Mouse (Mus musculus): ENCODE results near the gene R3hdm2.

R3hdm2 gene

GRCm38 (mm10) chr10:127353909-127354895 lies 25.9 kb upstream of the R3hdm2 start, which contains the start of gene Inhbe:
Inhbe (minus strand) TSS chr10:127354411.
- peak; percentile 77 for DNase-seq (ENCODE audit: low spot score)

DNA sequence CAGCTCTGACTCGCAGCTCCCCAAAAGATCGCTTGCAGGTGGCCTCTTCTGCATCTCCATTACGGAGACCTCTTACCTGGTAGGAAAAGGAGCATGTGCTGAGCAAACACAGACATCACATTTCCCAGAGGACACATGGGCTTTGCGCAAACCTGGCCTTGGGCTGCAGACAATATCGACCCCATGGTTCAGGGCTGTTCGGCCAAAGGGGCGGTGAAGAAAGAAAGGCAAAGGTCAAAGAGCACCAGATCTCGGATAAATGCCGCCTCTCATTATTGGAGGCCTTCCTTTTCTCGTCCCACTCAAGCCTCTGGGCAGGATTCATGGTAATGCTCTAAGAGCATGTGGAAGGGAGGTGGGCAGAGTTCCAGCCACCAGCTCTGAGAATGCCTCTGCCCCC lies 24.8 kb upstream of the R3hdm2 start:
- no peak for DNase-seq (ENCODE audit: low spot score)

DNA sequence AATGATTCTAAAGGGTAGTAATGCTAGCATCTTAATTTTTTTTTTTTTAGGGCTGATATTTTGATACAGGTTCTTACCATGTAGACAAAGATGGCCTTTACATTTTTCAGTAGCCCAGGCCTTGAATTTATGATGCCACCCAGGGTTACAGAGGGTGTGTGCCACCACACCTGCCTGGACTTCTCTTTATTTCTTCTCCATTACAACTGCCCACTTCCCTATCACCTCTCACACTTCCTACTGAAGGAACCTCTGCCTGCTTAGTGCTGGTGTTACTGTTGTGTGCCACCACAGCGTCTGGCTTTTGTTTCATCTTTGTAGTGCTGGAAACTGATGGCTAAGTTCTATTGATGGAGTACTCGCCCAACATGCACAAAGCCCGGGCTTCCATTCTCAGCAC lies 19.4 kb upstream of the R3hdm2 start:
- no peak for DNase-seq (ENCODE audit: low spot score)

DNA sequence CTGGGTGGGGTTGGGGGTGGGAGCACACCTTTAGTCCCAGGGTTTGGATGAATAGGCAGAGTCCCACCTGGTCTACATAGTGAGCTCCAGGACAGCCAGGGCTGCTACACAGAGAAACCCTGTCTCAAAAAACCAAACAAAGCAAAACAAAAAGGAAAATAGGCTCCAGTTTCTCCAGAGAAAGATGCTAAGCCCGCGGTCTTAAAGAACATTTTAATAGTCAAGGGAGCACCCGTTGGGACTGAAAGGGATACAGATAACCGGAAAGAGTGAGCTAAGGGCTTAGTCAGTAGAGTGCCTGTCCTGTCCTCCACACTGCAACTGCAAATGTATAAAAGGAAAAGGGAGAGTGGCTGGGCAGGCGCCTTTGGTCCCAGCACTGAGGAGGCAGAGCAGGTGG lies 13.0 kb upstream of the R3hdm2 start:
- DNase-seq (ENCODE audit: low spot score): no peak

DNA sequence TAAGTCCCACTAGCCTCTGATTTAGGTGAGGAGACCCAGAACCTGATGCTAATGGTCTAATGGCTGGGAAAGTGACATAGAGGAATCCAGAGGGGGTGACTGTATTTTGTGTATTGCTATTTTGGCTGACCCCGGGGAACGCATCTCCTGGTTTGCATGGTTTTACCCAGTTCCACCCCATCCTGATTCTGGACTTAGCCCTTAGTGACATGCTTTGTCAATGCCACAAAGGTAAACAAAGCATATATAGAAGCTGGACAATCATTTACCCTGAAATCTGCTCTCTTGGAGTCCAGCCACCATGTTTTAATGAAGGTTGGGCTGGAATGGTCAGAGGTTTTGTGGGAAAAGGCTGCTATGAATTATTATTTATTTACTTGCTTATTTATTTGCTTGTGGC lies 11.9 kb upstream of the R3hdm2 start:
- DNase-seq (ENCODE audit: low spot score): no peak

GRCm38 (mm10) chr10:127369834-127370820 lies 10.0 kb upstream of the R3hdm2 start, which contains the start of gene Inhbc:
Inhbc (minus strand) TSS chr10:127370431.
- DNase-seq (ENCODE audit: low spot score): no peak

DNA sequence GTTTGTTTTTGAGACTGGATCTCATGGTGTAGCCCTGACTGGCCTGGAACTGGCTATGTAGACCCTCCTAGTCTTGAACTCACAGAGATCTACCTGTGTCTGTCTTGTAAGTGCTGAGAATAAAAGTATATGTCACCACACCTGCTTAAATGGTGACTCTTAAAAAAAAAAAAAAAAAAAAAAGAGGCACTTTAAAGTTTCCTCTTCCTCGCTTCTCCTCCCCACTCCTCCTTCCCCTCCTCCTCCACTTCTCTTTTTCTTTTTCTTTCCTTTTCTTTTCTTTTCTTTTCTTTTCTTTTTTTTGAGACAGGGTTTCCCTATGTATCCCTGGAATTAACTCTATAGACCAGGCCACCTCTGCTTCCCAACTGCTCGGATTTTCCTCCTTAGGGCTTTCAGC lies 9.1 kb upstream of the R3hdm2 start:
- DNase-seq (ENCODE audit: low spot score): no peak

DNA sequence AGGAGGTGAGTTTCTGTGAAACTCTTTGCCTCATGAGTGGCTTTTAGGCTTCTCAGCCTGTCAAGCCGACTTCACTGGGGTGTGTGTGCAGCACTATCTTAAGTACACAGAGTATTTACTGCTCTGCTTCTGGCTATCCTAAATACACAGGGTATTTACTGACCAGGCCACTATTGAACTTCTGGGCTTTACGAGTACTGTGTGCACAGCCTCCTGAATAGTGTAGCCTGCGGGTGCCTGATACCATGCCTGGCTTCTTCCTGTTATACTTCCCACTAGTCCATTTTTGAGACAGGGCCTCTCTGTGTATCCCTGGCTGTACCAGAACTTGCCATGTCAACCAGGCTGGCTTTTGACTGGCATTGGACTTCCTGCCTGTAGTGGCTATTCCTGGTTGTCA lies 2.4 kb upstream of the R3hdm2 start:
- DNase-seq (ENCODE audit: low spot score): no peak

GRCm38 (mm10) chr10:127379654-127380053 lies 473 bp upstream of the R3hdm2 start:
- no peak for DNase-seq (ENCODE audit: low spot score)

GRCm38 (mm10) chr10:127380767-127381742 lies 928 bp downstream of the R3hdm2 start:
- no peak for DNase-seq (ENCODE audit: low spot score)

GRCm38 (mm10) chr10:127381743-127382134 lies 1.6 kb downstream of the R3hdm2 start:
- DNase-seq (ENCODE audit: low spot score): no peak

DNA sequence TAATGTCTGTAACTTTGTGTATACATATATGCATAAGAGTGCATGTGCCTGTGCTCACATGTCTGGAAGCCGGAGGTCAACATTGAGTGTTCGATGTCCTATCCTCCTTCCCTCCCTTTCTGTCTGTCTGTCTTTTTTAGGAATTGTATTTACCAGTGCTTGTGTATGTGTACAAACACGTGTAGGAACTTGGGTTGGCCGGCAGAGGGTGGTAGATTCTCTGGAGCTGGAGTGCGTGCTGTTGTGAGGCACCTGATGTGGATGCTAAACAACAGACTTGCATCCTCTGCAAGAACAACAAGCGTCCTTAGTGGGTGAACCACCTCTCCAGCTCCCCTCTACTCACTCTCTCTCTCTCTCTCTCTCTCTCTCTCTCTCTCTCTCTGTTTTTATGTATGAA lies 11.6 kb downstream of the R3hdm2 start:
- no peak for DNase-seq (ENCODE audit: low spot score)

GRCm38 (mm10) chr10:127404701-127405100 lies 24.6 kb downstream of the R3hdm2 start:
- DNase-seq (ENCODE audit: low spot score): no peak

GRCm38 (mm10) chr10:127407391-127407790 lies 27.3 kb downstream of the R3hdm2 start:
- DNase-seq (ENCODE audit: low spot score): no peak

GRCm38 (mm10) chr10:127412101-127412500 lies 32.0 kb downstream of the R3hdm2 start:
- no peak for DNase-seq (ENCODE audit: low spot score)

DNA sequence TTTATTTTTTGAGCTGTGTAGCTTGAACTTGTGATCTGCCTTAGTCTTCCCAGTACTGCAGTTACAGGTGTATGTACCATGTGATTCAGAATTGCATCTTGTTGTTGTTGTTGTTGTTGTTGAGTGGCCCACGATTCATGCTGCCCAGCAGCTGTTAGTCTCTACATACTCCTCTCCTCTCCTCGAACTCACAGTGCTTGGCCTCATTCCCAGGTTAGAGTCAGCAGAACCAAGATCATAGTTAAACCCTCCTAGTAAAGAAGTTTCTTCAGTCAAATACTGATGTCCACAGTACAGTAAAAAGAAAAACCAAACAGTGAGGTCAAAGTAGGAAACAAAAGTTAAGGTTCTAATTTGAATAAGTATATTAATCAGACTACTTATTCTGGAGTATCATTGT lies 32.6 kb downstream of the R3hdm2 start:
- DNase-seq (ENCODE audit: low spot score): no peak

DNA sequence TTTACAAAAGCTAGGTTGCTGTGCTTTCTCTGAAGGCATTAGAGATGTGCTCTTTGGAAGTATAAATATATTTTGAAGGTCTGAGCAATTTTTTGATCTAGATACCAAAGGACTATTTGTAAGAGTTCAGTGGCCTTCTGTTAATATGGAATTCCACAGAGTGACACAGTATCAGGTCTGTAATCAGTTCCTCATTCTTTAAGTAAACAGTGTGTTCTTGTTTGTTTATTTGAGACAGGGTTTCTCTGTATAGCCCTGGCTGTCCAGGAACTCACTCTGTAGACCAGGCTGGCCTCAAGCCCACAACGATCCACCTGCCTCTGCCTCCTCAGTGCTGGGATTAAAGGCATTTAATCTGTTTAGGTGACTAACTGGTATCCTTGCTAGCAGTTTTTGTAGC lies 33.5 kb downstream of the R3hdm2 start:
- no peak for DNase-seq (ENCODE audit: low spot score)

DNA sequence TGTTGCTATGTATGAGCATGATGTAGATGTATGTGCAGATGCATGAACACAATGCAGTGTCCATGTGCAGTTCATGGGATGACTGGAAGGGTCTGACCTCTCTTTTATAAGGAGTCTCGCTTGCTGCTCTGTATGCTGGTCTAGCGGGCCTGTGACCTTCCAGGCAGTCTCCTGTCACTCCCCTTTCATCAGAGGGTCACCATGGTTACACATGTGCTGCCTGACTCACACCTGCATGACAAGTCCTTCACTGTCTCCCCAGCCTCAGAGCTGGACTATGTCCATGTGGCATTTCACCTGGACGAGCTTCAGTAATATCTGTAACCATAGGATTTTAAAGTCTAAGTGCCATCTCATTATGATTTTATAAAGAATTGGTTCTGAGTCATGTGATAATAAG lies 34.0 kb downstream of the R3hdm2 start:
- DNase-seq (ENCODE audit: low spot score): no peak

DNA sequence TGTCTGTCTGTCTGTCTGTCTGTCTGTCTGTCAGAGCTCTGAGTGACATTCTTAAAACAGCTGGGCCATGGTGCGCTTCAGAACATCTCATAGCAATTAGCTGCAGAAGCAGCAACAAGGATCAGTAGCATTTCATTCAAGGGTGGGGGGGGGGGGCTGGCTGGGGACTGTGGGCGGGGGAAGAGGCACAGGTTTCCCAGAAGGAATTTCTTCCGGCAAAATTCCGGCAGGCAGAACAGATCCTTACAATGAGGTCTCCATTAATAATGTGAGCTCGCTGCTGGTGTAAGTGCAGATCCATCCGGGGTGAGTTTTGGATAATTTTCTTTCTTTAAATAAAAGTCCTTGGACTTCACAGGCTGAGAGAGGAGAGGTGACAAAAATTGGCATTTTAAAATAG lies 40.0 kb downstream of the R3hdm2 start:
- DNase-seq (ENCODE audit: low spot score): no peak

DNA sequence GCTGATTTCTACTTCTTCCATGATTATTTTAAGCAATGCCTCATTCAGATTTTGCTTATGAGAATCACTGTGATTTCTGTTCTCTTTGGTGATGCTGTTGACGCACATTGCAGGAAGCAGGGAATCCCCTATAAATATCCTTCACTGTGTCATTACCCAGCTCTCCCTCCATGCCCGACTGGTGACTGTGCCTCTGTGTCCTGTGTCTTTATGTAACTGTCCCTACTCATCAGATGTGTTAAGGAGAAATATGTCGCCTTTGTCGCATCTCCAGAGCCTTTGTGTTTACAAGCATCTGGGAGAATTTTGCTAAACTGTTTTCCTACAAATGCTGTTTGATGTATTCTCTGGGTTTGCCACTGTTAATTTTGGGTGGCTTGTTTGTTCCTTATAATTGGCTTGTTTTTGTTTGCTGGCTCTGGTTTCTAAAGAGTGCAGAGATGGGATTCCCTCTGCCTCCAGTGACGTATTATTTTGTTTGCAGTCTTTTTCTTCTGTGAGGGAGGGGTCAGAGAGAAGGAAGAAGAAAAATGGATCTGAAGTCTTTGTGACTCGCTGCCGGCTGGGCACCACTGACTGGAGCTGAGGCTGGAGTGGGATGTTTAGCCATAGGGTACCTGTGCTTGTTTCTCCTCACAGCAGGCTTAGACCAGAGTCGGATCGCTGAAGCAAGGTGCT lies 40.7 kb downstream of the R3hdm2 start:
- DNase-seq (ENCODE audit: low spot score): peak; percentile 53

GRCm38 (mm10) chr10:127422047-127422446 lies 41.9 kb downstream of the R3hdm2 start:
- peak; percentile 68 for DNase-seq (ENCODE audit: low spot score)
